Mouse (Mus musculus) right cerebral cortex, postnatal 36 days (tissue): Measurements from ENCODE around the gene Olfr642.

Experiments used
- DNase-seq, 2 experiments: peaks; one replicate each; pipeline ENCODE4 v3.0.0; 2022; ENCODE audit warnings: low spot score in 2 of 2, mixed read lengths in 1 of 2

Gene Olfr642

DNA sequence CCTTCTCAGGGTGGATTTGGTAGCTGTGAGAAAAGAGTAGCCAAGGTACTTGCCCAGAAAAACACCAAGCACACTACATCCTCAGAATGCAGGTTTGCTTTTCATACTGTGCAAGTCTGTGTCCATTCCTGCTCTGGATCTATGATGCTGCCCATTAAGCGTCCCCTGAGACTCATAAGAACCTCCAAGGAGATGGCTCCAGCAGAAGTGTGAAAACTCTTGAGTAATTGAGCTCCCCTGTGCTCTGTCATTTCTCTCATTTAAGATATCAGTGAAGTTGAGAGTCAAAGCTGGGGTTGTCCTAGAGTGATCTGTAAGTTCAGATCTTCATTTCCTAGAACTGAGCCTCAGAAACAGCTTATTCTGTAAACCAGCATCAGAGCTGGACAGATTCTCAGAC, at the start of gene Olfr642:
TSS of gene Olfr642 (minus strand) at position 101 of the 400 bp plus-strand sequence.
- no peak for DNase-seq

DNA sequence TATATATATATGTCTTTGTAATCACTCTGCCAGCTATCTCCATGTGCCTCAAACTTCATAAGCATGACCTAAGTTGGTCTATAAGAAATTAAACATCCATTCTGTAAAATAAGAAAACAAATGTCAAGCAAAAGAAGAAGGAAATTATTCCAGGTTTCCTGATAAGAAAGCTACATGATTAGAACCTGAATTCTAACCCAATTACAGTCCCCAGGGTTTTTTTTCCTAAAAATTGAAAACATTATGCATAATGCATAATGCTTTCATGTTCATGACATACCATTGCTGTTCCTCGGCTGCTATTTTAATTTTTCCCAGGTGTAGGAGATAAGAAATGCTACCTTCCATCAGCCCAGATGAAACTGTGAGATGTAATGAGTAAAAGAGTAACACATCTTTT, 32.9 kb upstream of the Olfr642 start, which contains the start of gene Olfr645:
TSS of gene Olfr645 (minus strand) at position 101 of the 400 bp plus-strand sequence.
- DNase-seq, result no peak

DNA sequence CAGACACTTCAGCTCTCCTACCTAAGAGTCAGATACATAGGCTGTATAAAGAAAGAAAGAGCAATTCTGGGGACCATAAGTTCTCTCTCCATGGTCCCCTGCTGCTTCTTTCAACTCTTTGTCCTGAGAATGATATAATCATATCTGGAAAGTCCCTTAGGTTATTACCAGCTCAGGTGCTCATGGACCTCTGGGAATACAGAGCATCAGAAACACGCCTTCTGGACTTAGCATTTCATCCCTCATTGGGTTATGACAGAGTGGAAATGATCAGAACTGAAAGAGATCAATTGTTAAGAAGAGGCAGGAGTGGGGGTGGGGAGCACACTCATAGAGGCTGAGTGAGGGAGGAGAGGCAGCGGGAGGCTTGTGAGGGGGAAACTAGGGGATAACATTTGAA, 19.3 kb upstream of the Olfr642 start, which contains the start of gene Olfr644:
TSS of gene Olfr644 (minus strand) at position 101 of the 400 bp plus-strand sequence.
- DNase-seq, result no peak

DNA sequence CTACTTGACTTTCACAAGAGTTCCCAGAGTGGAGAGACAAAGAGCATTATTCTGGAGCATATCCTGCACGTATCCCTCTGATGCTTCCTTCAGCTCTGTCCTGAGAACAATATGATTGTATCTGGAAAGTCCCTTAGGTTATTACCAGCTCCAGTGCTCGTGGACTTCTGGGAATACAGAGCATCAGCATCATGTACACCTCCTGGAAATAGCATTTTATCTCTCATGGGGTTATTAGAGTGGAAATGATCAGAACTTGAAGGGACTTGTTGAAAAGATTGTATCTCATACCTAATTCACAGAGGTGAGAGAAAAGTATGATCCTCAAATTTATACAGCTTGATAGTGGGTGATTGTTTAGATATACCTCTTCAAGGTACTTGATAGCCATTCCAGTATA, 8.9 kb upstream of the Olfr642 start, which contains the start of gene 4930516K23Rik:
TSS of gene 4930516K23Rik (minus strand) at position 101 of the 400 bp plus-strand sequence.
- no peak for DNase-seq

DNA sequence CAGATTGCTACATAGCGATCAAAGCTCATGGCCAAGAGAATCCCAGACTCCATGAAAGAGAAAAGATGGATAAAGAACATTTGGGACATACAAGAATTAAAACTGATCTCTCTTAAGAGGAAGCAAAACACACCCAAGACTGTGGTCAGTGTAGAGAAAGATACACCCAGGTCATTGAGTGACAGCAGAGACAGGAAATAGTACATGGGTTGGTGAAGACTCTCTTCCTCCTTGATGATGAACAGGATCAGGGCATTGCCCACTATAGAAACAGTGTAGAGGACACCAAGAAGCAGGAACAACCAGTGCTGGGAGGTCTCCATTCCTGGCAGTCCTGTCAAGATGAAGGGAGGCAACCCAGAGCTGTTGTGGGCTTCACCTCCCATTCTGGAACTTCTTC, 6.7 kb upstream of the Olfr642 start:
- DNase-seq, result no peak

DNA sequence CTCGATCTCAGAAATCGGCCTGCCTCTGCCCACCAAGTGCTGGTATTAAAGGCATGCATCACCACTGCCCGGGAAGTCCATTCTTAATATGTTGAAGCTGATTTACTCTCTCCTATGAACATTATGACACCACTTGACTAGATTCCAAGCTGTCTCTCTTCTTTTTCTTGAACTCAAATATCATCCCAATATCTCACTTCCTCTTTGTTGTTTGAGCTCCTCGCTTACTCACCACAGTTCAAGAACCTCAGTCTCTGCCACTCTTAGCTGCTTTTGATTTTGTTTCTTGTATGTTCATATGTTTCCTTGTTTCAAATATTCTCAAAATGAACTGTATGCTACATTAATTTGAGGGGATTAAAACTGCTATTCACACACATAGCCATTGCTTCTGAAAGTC, 1.7 kb downstream of the Olfr642 start:
- no peak for DNase-seq

DNA sequence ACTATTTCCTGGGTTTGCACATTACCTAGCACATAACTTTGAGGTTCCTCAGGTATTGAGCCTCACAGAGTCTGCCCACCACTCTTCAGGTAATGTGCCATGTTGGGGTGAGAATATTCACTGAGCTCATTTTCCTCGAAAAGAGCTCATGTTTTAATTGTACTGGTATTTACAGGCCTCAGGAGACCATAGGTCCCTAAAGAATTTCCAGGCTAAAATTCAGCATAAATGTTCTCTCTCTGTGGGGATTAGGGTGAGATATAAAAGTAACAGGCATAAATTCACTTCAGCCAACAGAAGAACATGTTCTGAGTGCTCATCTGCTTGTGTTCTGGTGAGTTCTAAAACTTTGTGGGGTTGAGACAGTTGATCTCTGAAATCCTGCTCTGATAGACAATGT, 17.3 kb downstream of the Olfr642 start, which contains the start of gene Olfr641:
TSS of gene Olfr641 (plus strand) at position 301 of the 400 bp plus-strand sequence.
- no peak for DNase-seq

DNA sequence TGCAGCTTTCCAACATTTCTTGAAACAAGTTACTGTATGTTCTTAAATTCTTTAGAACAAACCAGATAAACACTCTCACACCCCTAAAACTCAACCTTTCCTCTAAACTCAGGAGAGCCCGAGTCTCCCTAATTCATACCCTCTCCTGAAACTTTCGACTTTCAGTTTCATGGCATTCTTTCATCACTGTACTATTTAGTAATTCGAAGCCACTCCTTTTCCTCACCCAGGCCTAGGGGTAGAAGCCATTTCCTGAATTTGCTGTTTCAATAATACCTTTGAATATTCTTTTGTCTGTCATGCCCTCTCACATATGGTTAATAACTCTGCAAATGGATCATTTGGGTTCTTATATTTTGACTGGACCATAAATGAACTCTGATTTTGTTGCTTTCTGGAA, 25.5 kb downstream of the Olfr642 start:
- DNase-seq, result no peak

DNA sequence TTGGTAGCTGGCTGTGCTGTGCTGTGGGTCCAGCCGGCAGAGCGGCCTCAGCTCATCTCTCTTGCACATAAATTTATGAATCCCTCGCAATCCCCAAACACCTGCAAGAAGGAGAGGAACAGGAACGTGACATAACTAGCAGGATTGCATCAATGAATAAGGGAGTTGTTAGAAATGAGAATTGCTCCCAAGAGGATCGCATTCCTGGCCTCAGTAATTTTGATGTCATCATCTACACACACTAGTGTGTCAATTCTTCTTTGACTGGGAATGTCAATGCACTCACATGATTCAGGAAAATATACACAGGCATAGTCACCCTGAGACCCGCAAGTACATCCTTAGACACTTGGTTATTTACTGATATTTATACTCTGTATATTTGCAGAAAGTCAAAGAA, 27.0 kb downstream of the Olfr642 start, which contains the start of gene Olfr640:
TSS of gene Olfr640 (minus strand) at position 101 of the 400 bp plus-strand sequence.
- no peak for DNase-seq

DNA sequence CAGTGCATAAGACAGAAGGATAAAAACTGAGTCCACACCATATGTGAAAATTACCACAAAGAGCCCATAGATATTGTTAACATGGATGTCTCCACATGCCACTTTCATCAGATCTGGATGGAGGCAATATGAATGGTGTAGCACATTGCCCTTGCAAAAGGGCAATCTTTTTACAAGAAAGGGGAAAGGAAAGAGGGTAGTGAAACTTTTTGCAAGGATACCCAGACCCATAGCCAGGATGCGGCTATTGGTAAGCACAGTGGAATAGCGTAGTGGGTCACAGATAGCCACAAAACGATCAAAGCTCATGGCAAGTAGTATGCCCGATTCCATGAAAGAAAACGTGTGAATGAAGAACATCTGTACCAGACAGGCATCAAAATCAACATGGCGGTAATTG, 30.8 kb downstream of the Olfr642 start:
- no peak for DNase-seq

DNA sequence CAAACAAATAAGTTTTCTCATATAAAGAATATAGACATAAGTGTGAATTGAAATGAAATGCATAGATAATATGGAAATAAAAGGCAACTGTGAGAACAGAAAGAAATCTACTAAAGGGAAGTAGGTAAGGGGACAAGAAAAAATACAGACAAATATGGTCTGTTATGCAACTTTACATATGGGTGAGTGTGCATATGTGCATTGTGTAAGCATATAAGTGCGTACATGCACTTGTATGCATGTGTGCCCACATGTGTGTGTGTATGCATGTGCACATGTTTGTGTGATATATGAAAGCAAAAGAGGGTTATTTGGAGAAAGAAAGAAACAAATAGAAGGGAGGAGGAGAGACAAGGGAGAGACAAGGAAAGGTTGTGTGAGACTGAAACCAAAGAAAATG, 33.5 kb downstream of the Olfr642 start:
- no peak for DNase-seq

DNA sequence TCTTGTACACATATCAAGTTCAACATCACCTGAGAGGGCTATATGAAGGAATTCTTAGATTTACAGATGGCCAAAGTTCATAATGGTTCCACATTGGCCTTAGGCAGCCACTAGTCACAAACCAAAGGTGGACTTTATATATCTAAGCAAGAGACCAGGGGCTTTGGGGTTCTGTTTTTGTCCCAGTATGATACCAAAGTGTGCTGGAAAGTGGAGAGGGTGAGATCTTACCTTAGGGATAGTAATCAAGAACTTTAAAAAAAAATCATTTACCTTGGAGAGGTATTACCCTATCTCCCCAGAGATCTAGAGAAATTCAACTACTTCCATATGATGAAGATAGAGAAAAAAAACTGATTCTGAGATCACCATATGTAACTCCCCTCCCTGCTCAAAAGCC, 35.3 kb downstream of the Olfr642 start, which contains the start of gene Olfr639:
TSS of gene Olfr639 (minus strand) at position 101 of the 400 bp plus-strand sequence.
- DNase-seq, result no peak

DNA sequence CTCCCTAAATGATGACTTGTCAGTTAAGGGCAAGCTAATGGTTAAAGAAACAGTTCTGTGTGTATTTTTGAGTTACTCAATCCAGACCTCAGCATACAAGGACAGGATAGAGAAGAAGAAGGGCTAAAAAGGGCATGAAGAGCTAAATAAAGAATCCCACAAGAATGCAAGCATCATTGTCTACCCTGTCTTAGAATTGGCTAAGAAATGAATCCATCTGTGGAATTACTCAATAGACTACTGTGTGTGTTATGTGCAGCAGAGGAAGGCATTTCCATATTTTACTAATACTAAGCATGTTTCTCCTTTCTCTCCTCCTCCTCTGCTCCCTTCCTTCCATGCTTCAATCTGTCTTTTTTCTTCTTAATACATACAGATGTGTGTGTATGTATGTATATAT, 53.3 kb downstream of the Olfr642 start:
- no peak for DNase-seq

DNA sequence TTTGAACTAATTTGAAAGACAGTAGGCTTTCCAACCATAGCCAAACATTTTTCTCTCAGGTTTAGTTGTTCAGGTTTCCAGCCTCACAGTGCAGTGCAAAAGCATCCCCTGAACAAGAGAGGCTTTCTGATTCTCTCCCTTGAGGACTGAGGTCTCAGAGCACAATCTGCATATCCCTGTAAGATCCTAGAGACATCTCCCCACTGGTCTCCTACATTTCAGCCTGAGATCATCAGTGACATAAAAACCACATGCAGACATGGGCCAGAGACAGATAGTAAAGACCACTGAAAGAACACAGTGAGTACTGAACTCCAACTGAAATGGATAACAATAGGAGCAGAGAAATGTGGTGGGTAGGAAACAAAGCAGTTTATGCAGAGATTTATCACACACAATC, 54.0 kb downstream of the Olfr642 start, which contains the start of gene Olfr638:
TSS of gene Olfr638 (plus strand) at position 301 of the 400 bp plus-strand sequence.
- no peak for DNase-seq
